Mouse (Mus musculus): Measurements from ENCODE around the gene Atcay. TPM values are rescaled to one million over a fixed set of nuclear protein-coding genes. Genes with fewer than 3 reads are reported as not detected.

The Atcay gene
- polyA plus RNA-seq, 1 experiment = 166 TPM

DNA sequence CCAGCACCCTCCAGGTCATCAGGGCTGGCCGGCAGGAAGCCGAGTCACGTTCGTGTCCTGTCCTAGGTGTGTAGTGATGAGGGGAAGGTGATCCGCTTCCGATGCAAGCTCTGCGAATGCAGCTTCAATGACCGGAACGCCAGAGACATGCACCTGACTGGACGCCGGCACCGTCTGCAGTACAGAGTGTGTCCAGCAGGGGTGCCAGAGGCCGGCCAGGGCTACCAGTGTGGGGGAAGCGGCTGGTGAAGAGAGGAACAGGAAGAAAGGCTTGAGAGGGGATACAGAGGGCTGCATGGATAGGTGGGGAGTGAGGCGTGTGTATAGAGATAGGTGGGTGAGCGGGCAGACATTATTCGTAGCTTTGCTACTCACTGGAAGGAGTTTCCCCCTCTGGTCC, 14.0 kb upstream of the Atcay start:
- TF ChIP-seq POLR2A (IDR thresholded peaks at IDR 0.05; ENCODE audit: extremely low read depth, insufficient read depth, low read length) = no peak
- peak; percentile 75 for TF ChIP-seq CTCF (IDR thresholded peaks at IDR 0.05; ENCODE audit: extremely low read depth, insufficient read depth, low read length)
- Histone ChIP-seq H3K4me1 (ENCODE audit: control insufficient read depth, insufficient read depth, low read length) (no peaks in the 10 kb centered on the region), H3K4me3 (ENCODE audit: insufficient read depth, low read length) (no peak overlapping the region), H3K27ac (ENCODE audit: insufficient read depth, low read length) (no peak overlapping the region)

DNA sequence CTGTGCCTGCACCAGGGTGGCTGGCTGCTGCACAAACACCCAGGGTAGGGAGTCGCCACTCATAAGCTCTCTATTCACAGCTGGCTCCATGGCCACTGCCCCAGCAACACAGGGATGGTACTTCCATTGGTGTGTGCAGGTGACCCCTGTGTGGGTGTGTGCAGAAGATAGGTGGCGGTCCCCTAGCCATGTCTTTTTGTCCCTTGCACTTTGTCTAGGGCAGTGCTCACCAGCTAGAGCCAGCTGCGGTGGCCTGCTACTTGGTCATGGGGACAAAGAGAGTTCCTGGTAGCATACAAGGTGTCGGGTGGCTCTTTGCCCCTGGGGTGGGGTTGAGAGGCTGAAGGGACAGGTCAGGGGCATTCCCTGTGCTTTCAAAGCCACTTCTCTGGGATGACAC, 13.5 kb upstream of the Atcay start:
- Histone ChIP-seq H3K27ac (ENCODE audit: insufficient read depth, low read length) (no peak overlapping the region), H3K4me3 (ENCODE audit: insufficient read depth, low read length) (no peak overlapping the region), H3K4me1 (ENCODE audit: control insufficient read depth, insufficient read depth, low read length) (no peaks in the 10 kb centered on the region)
- TF ChIP-seq POLR2A (IDR thresholded peaks at IDR 0.05; ENCODE audit: extremely low read depth, insufficient read depth, low read length) = no peak
- TF ChIP-seq CTCF (IDR thresholded peaks at IDR 0.05; ENCODE audit: extremely low read depth, insufficient read depth, low read length) = no peak

DNA sequence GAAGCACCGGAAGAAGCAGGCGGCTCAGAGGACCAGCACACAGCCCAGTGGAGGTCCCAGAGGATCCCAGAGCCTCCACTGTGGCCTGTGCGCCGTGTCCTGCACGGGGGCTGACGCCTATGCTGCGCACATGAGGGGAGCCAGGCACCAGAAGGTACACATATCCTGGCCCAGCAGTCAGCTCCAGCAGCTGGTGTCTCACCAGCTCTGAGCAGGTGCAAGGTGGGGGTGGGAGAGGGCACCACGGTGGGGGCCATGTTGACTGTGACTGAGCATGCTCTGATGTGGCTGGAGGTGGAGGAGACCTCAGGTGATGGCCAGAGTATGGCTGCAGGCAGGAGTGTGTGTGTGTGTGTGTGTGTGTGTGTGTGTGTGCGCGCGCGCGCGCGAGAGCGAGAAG, 11.4 kb upstream of the Atcay start:
- H3K27ac ChIP-seq (ENCODE audit: insufficient read depth, low read length) = no peak overlapping the region
- no peaks in the 10 kb centered on the region for H3K4me1 ChIP-seq (ENCODE audit: control insufficient read depth, insufficient read depth, low read length)
- TF ChIP-seq POLR2A (IDR thresholded peaks at IDR 0.05; ENCODE audit: extremely low read depth, insufficient read depth, low read length) (no peak), CTCF (IDR thresholded peaks at IDR 0.05; ENCODE audit: extremely low read depth, insufficient read depth, low read length) (no peak)
- H3K4me3 ChIP-seq (ENCODE audit: insufficient read depth, low read length) = no peak overlapping the region

DNA sequence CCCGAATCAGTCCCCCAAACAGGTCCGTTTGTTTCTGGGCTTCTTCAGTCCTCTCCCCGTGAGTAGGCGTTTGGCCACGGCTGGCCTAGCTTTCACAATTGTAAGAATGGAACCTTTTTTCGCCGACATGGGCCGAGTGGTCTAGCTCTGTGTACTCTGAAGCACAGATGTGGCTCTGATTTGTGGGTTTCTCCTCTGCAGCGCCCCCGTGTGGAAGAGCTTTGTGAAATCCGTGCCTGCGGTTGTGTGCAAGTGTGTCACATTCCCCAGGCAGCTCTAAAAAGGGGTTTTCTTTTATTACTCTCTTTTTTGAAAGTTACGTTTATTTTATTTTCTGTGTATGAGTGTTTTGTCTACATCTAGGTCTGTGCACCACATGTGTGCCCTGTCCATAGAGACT, 10.2 kb upstream of the Atcay start:
- TF ChIP-seq POLR2A (IDR thresholded peaks at IDR 0.05; ENCODE audit: extremely low read depth, insufficient read depth, low read length) (no peak), CTCF (IDR thresholded peaks at IDR 0.05; ENCODE audit: extremely low read depth, insufficient read depth, low read length) (peak; percentile 62)
- H3K27ac ChIP-seq (ENCODE audit: insufficient read depth, low read length) = no peak overlapping the region
- no peak overlapping the region for H3K4me3 ChIP-seq (ENCODE audit: insufficient read depth, low read length)
- no peaks in the 10 kb centered on the region for H3K4me1 ChIP-seq (ENCODE audit: control insufficient read depth, insufficient read depth, low read length)

DNA sequence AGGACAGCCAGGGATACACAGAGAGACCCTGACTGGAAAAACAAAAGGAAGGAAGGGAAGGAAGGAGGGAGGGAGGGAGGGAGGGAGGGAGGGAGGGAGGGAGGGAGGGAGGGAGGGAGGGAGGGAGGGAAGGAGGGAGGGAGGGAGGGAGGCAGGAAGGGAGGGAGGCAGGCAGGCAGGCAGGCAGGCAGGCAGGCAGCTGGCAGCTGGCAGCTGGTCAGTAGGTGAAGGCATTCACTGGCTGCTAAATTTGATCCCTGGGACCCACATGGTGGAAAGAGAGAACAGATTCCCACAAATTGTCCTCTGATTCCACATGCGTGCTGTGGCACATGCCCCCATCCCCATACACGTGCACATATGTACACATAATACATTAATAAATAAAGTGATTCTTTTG, 8.0 kb upstream of the Atcay start:
- H3K4me3 ChIP-seq (ENCODE audit: insufficient read depth, low read length) = no peak overlapping the region
- TF ChIP-seq POLR2A (IDR thresholded peaks at IDR 0.05; ENCODE audit: extremely low read depth, insufficient read depth, low read length) (no peak), CTCF (IDR thresholded peaks at IDR 0.05; ENCODE audit: extremely low read depth, insufficient read depth, low read length) (no peak)
- no peak overlapping the region for H3K27ac ChIP-seq (ENCODE audit: insufficient read depth, low read length)
- no peaks in the 10 kb centered on the region for H3K4me1 ChIP-seq (ENCODE audit: control insufficient read depth, insufficient read depth, low read length)

DNA sequence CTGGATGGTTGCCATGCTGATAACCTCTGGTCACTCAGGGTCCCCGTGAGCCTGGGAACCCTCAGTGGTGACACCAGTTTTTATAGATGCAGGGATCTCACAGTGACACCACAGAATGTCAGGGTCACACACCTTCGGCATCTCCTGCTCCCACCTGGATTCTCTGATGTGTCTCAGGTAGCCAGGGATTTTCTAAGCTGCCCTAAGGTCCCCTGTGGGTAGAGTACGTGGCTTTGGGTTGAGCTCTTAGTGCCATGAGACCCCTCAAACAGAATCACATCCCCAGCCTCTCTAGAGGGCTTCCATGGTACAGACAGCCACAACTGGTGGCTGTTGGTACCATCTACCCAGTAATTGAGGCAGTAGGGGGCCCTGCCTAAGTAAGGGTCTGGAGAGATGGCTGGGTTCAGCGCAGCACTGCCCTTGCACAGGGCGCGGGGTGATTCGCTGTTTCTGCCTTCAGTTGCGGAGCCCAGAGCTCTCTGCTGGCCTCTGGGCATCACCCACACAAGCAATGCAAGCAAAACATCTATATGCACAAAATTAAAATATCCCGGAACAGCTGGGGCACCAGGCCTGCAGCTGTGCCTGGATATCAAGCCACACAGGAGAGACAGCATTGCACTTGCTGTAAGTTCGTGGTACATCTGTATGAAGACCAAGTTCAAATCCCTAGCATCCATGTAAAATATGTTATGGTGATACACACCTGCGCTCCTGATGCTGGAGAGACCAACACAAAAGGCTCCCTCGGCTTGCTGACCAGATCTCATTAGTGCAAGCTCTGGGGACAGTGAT, 6.0 kb upstream of the Atcay start:
- Histone ChIP-seq H3K27ac (ENCODE audit: insufficient read depth, low read length) (no peak overlapping the region), H3K4me3 (ENCODE audit: insufficient read depth, low read length) (no peak overlapping the region), H3K4me1 (ENCODE audit: control insufficient read depth, insufficient read depth, low read length) (no peaks in the 10 kb centered on the region)
- TF ChIP-seq CTCF (IDR thresholded peaks at IDR 0.05; ENCODE audit: extremely low read depth, insufficient read depth, low read length) = no peak
- no peak for TF ChIP-seq POLR2A (IDR thresholded peaks at IDR 0.05; ENCODE audit: extremely low read depth, insufficient read depth, low read length)

DNA sequence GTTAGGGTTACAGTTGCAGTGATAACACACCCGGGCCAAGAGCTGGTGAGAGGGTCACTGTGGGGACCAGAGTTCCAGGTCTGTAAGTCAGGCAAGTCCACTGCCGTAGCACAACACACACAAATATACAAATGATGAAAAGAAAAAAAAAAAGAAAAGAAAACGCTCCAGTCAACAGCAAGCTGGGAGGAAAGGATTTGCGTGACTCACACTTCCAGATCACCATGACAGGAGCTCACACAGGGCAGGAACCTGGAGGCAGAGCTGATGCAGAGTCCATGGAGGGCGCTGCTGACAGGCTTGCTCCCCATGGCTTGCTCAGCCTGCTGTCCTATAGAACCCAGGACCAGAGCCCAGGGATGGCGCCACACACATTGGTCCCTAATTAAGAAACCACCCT, 3.6 kb upstream of the Atcay start:
- no peak for TF ChIP-seq CTCF (IDR thresholded peaks at IDR 0.05; ENCODE audit: extremely low read depth, insufficient read depth, low read length)
- TF ChIP-seq POLR2A (IDR thresholded peaks at IDR 0.05; ENCODE audit: extremely low read depth, insufficient read depth, low read length) = no peak
- Histone ChIP-seq H3K4me3 (ENCODE audit: insufficient read depth, low read length) (no peak overlapping the region; the same call in 1 of the 2 replicates), H3K27ac (ENCODE audit: insufficient read depth, low read length) (no peak overlapping the region), H3K4me1 (ENCODE audit: control insufficient read depth, insufficient read depth, low read length) (0 out of 2 replicates have a peak, but pooled peaks cover 3% of the 10 kb centered on the region)

DNA sequence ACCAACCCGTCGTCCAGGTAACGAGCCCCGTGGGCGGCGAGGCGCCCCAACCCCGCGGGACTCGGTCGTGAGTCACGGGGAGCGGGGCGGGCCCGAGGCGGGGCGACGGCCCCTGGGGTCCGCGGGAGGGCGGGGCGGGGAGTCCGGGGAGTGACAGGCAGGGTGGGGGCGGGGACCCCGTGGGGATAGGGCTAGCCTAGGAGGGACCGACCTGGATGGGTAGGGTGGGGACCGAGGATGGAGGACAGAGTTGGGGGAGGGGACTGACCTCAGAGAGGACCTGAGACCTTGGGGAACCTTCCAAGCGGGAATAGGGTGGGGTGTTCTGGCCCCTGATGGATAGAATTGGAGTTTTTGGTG, 2.6 kb upstream of the Atcay start:
- Histone ChIP-seq H3K4me3 (ENCODE audit: insufficient read depth, low read length) (peak overlapping the region; percentile 44), H3K4me1 (ENCODE audit: control insufficient read depth, insufficient read depth, low read length) (peaks cover 6% of the 10 kb centered on the region; the same call in 1 of the 2 replicates), H3K27ac (ENCODE audit: insufficient read depth, low read length) (no peak overlapping the region)
- TF ChIP-seq POLR2A (IDR thresholded peaks at IDR 0.05; ENCODE audit: extremely low read depth, insufficient read depth, low read length) (no peak), CTCF (IDR thresholded peaks at IDR 0.05; ENCODE audit: extremely low read depth, insufficient read depth, low read length) (no peak)

DNA sequence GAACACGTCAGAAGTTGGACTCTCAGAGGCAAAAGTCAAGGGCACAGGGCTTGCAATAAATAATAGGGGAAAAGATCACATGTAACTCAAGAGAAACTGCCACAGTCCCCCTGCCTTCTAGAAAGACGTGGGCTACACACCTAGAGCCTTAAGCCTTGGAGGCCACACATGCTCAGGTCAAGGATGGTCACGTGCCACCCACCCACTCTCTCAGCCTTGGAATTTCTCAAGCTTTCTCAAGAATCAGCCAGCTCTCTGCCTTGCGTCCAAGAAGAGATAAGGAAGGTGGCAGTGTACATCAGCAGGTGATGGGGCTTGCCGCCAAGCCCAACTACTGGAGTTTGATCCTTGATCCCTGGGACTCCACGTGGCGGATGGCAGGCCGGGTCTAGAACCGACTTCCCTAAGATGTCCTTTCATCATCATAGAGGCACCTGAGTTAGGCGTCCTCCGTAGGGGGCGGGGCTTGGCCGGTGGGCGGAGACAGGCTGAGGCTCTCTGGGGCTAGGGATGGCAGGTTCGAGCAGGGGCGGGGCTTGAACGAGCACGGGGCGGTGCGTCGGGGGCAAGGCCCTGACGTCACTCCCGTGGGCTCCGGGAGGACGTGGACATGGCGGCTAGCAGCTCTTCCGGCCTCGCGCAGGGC, 2.1 kb upstream of the Atcay start, which contains the start of gene Zfr2:
Gene Zfr2, plus strand, starts transcription at position 576 of the 646 bp plus-strand sequence.
- Histone ChIP-seq H3K27ac (ENCODE audit: insufficient read depth, low read length) (no peak within 1 kb of the TSS), H3K4me1 (ENCODE audit: control insufficient read depth, insufficient read depth, low read length) (peaks cover 6% of the 10 kb centered on the region; the same call in 1 of the 2 replicates), H3K4me3 (ENCODE audit: insufficient read depth, low read length) (peak within 1 kb of the TSS; percentile 44)
- TF ChIP-seq CTCF (IDR thresholded peaks at IDR 0.05; ENCODE audit: extremely low read depth, insufficient read depth, low read length) (no peak), POLR2A (IDR thresholded peaks at IDR 0.05; ENCODE audit: extremely low read depth, insufficient read depth, low read length) (peak; percentile 82)

DNA sequence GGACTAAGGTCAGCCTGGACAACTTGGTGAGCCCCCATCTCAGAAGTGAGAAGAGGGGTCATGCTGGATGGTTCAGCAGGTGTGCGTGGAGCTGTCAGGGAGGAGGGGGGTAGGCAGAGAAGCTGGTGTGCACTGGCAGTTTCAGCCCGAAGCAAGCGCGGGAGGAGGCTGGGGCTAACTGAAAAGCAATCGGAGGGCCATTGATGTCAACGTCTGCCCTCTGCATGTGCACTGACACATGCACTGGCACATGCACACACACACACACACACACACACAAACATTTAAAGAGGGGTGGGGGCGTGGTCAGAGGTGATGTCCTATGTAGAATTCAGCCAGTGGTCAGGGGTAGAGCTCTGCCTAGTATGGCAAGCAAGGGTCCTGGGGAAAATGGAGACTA, 803 bp upstream of the Atcay start:
- Histone ChIP-seq H3K4me3 (ENCODE audit: insufficient read depth, low read length) (peak overlapping the region; percentile 95), H3K27ac (ENCODE audit: insufficient read depth, low read length) (peak overlapping the region; percentile 36; the same call in 1 of the 2 replicates), H3K4me1 (ENCODE audit: control insufficient read depth, insufficient read depth, low read length) (peaks cover 6% of the 10 kb centered on the region; the same call in 1 of the 2 replicates)
- TF ChIP-seq POLR2A (IDR thresholded peaks at IDR 0.05; ENCODE audit: extremely low read depth, insufficient read depth, low read length) (no peak), CTCF (IDR thresholded peaks at IDR 0.05; ENCODE audit: extremely low read depth, insufficient read depth, low read length) (no peak)
